Mouse (Mus musculus) ES-Bruce4 (cell line): ENCODE data around the gene Gm614. TPM values are rescaled to one million over a fixed set of nuclear protein-coding genes. Genes with fewer than 3 reads are reported as not detected.

Experiments
- H3K27ac ChIP-seq: 2 replicates; pipeline ENCODE4 v1.5.1; 2012; ENCODE audit warnings: low read length, inconsistent platforms; ENCODE audit not compliant: insufficient read depth
- H3K27me3 ChIP-seq: 2 replicates; pipeline ENCODE4 v1.6.1; 2012; ENCODE audit warnings: mild to moderate bottlenecking, low read length, inconsistent platforms; ENCODE audit not compliant: control insufficient read depth, poor library complexity, insufficient read depth, severe bottlenecking
- H3K36me3 ChIP-seq: 2 replicates; pipeline ENCODE4 v1.6.1; 2012; ENCODE audit warnings: inconsistent platforms, mild to moderate bottlenecking, low read length, moderate library complexity; ENCODE audit not compliant: control insufficient read depth, poor library complexity, insufficient read depth, severe bottlenecking
- H3K4me1 ChIP-seq: one replicate; pipeline ENCODE4 v1.8.1; 2011; ENCODE audit warnings: low read length; ENCODE audit not compliant: control insufficient read depth, insufficient read depth
- H3K4me3 ChIP-seq: 2 replicates; pipeline ENCODE4 v1.5.1; 2011; ENCODE audit warnings: low read depth, mild to moderate bottlenecking, low read length
- H3K9ac ChIP-seq: 2 replicates; pipeline ENCODE4 v1.6.1; 2012; ENCODE audit warnings: low read depth, mild to moderate bottlenecking, inconsistent platforms; ENCODE audit not compliant: poor library complexity, severe bottlenecking
- H3K9me3 ChIP-seq: replicated peaks from 2 replicates; pipeline ENCODE4 v1.6.1; 2012; ENCODE audit warnings: mild to moderate bottlenecking, low read length, inconsistent platforms; ENCODE audit not compliant: control insufficient read depth, poor library complexity, insufficient read depth, severe bottlenecking
- CTCF ChIP-seq: IDR thresholded peaks from one replicate; pipeline ENCODE4 v1.8.1; 2011; ENCODE audit warnings: low read depth, low read length
- EP300 ChIP-seq: IDR thresholded peaks from 2 replicates; pipeline ENCODE4 v1.6.1; 2011; ENCODE audit warnings: low read depth, low read length; ENCODE audit not compliant: insufficient read depth
- POLR2A ChIP-seq: IDR thresholded peaks from one replicate; pipeline ENCODE4 v1.8.1; 2011; ENCODE audit warnings: low read length; ENCODE audit not compliant: insufficient read depth
- polyA plus RNA-seq: library from polyadenylated mRNA; stranded (reverse); fragments of >200 nt; gene quantifications from 2 replicates; pipeline ENCODE4 v1.2.4, GENCODE M21; 2011; ENCODE audit warnings: low read depth; ENCODE audit not compliant: missing spikeins, insufficient read depth, insufficient read length

Gm614 gene
- polyA plus RNA-seq: not detected in 2 replicates

GRCm38 (mm10) chrX:101263892-101264291 lies at the start of gene Gm614:
Gene Gm614 (minus strand): TSS chrX:101263992.
- H3K4me3 ChIP-seq: no peak within 1 kb of the TSS
- H3K36me3 ChIP-seq: no peaks in the 10 kb centered on the region
- no peak within 1 kb of the TSS for H3K9ac ChIP-seq
- H3K4me1 ChIP-seq: peaks cover 3% of the 10 kb centered on the region
- H3K27ac ChIP-seq: no peak within 1 kb of the TSS
- no peak for TF ChIP-seq EP300
- TF ChIP-seq POLR2A: no peak
- no peak for TF ChIP-seq CTCF
- no peaks in the 10 kb centered on the region for H3K9me3 ChIP-seq
- no peaks in the 10 kb centered on the region for H3K27me3 ChIP-seq

GRCm38 (mm10) chrX:101309299-101309698 lies 45.5 kb upstream of the Gm614 start:
- H3K9me3 ChIP-seq: no peaks in the 10 kb centered on the region
- H3K4me3 ChIP-seq: no peak overlapping the region
- H3K4me1 ChIP-seq: no peaks in the 10 kb centered on the region
- no peak overlapping the region for H3K9ac ChIP-seq
- H3K27me3 ChIP-seq: no peaks in the 10 kb centered on the region
- no peaks in the 10 kb centered on the region for H3K36me3 ChIP-seq
- TF ChIP-seq EP300: no peak
- no peak for TF ChIP-seq POLR2A
- no peak for TF ChIP-seq CTCF
- no peak overlapping the region for H3K27ac ChIP-seq

GRCm38 (mm10) chrX:101304646-101305045 lies 40.9 kb upstream of the Gm614 start:
- H3K27me3 ChIP-seq: no peaks in the 10 kb centered on the region
- peaks cover 4% of the 10 kb centered on the region for H3K4me1 ChIP-seq
- no peaks in the 10 kb centered on the region for H3K9me3 ChIP-seq
- TF ChIP-seq CTCF (no peak), POLR2A (no peak), EP300 (no peak)
- H3K9ac ChIP-seq: no peak overlapping the region
- no peaks in the 10 kb centered on the region for H3K36me3 ChIP-seq
- no peak overlapping the region for H3K4me3 ChIP-seq
- H3K27ac ChIP-seq: no peak overlapping the region

GRCm38 (mm10) chrX:101301654-101302053 lies 37.9 kb upstream of the Gm614 start:
- TF ChIP-seq CTCF (no peak), POLR2A (no peak), EP300 (no peak)
- Histone ChIP-seq H3K27ac (no peak overlapping the region), H3K9me3 (no peaks in the 10 kb centered on the region), H3K9ac (no peak overlapping the region), H3K27me3 (no peaks in the 10 kb centered on the region), H3K4me3 (no peak overlapping the region), H3K4me1 (peaks cover 4% of the 10 kb centered on the region), H3K36me3 (no peaks in the 10 kb centered on the region)

GRCm38 (mm10) chrX:101300427-101301030 lies 36.7 kb upstream of the Gm614 start:
- no peak overlapping the region for H3K9ac ChIP-seq
- no peaks in the 10 kb centered on the region; the same call in none of the 2 replicates for H3K36me3 ChIP-seq
- H3K4me1 ChIP-seq: peaks cover 4% of the 10 kb centered on the region
- no peaks in the 10 kb centered on the region for H3K27me3 ChIP-seq
- no peak for TF ChIP-seq POLR2A
- no peak for TF ChIP-seq EP300
- no peak for TF ChIP-seq CTCF
- H3K9me3 ChIP-seq: no peaks in the 10 kb centered on the region
- peak overlapping the region; percentile 23; the same call in 1 of the 2 replicates for H3K4me3 ChIP-seq
- no peak overlapping the region for H3K27ac ChIP-seq

- TF ChIP-seq CTCF (no peak), POLR2A (no peak), EP300 (no peak)
- no peaks in the 10 kb centered on the region; the same call in none of the 2 replicates for H3K36me3 ChIP-seq
- H3K9me3 ChIP-seq: no peaks in the 10 kb centered on the region
- no peak overlapping the region for H3K27ac ChIP-seq
- no peak overlapping the region for H3K9ac ChIP-seq
- H3K27me3 ChIP-seq: no peaks in the 10 kb centered on the region
- H3K4me3 ChIP-seq: peak overlapping the region; percentile 17; the same call in 1 of the 2 replicates
- peaks cover 4% of the 10 kb centered on the region for H3K4me1 ChIP-seq
Measured at GRCm38 (mm10) chrX:101299473-101300426, 36.0 kb upstream of the Gm614 start.
